Mouse (Mus musculus) forebrain, embryonic 12.5 days (tissue): ENCODE data around the gene Cd300lf. TPM values are rescaled to one million over a fixed set of nuclear protein-coding genes. Genes with fewer than 3 reads are reported as not detected.

Source experiments
- ATAC-seq: fragments of 200-750 bp; cut with Nextera tagmentation; 2 replicates; pipeline ENCODE4 v1.8.0; 2017; ENCODE audit warnings: moderate TSS enrichment; ENCODE audit not compliant: low FRiP score
- H3K27ac ChIP-seq: fragments of 300-500 bp; sonication (generic); 2 replicates; pipeline ENCODE4 v1.5.1; 2016; ENCODE audit warnings: mild to moderate bottlenecking
- H3K27me3 ChIP-seq: fragments of 300-500 bp; sonication (generic); 2 replicates; pipeline ENCODE4 v1.6.1; 2016; ENCODE audit warnings: mild to moderate bottlenecking
- H3K36me3 ChIP-seq: fragments of 300-500 bp; sonication (generic); replicated peaks from 2 replicates; pipeline ENCODE4 v1.6.1; 2016; ENCODE audit warnings: mild to moderate bottlenecking
- H3K4me1 ChIP-seq: fragments of 300-500 bp; sonication (generic); 2 replicates; pipeline ENCODE4 v1.6.1; 2016
- H3K4me2 ChIP-seq: fragments of 300-500 bp; sonication (generic); 2 replicates; pipeline ENCODE4 v1.6.1; 2016; ENCODE audit warnings: mild to moderate bottlenecking, moderate library complexity
- H3K4me3 ChIP-seq: fragments of 300-500 bp; sonication (generic); replicated peaks from 2 replicates; pipeline ENCODE4 v1.5.1; 2016; ENCODE audit warnings: mild to moderate bottlenecking
- H3K9ac ChIP-seq: fragments of 300-500 bp; sonication (generic); 2 replicates; pipeline ENCODE4 v1.6.1; 2016; ENCODE audit warnings: mild to moderate bottlenecking
- H3K9me3 ChIP-seq: fragments of 300-500 bp; sonication (generic); 2 replicates; pipeline ENCODE4 v1.6.1; 2016
- WGBS: fragments of 180-500 bp; shearing (Covaris S2); methylation state at CpG from one replicate; pipeline ENCODE4 v1.1.7; 2016; 5-methylcytosine and 5-hydroxymethylcytosine counted together
- polyA plus RNA-seq: library from polyadenylated mRNA; unstranded; fragments of >200 nt; fragmentation: Nextera tagmentation; extraction: Ambion mirVana; gene quantifications from 2 replicates; pipeline ENCODE4 v1.2.1, GENCODE M21; 2016

Gene Cd300lf
- 0.19 TPM in 1 of 2 replicates, not detected in the other for polyA plus RNA-seq

DNA sequence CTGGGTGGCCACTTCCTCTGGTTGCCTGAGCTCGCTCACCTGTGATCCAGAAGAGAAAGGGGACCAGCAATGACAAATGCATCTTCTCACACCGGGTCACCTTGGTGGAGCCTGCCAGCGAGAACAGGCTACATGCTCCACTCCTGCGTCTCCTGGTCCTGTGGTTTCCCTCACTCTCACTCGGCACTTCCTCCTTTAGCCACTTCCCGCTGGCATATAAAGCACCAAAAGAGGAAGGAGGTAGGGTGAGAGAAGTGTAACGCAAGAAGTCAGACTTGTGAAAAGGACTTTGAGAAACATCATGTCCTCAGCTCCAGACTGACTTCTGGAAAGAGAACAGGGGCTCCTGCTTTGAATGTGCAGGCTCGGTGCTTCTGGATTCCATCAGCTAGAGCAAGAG, at the start of gene Cd300lf:
TSS of gene Cd300lf (minus strand) at position 193 of the 400 bp plus-strand sequence.
- H3K4me1 ChIP-seq: no peaks in the 10 kb centered on the region
- ATAC-seq: no peak
- H3K9ac ChIP-seq: no peak within 1 kb of the TSS
- H3K27ac ChIP-seq: no peak within 1 kb of the TSS
- H3K4me3 ChIP-seq: no peak within 1 kb of the TSS
- 85% methylated on average over 8 of the region's 8 CpGs for WGBS
- H3K27me3 ChIP-seq: no peaks in the 10 kb centered on the region
- H3K4me2 ChIP-seq: no peak within 1 kb of the TSS
- no peaks in the 10 kb centered on the region for H3K9me3 ChIP-seq
- H3K36me3 ChIP-seq: no peaks in the 10 kb centered on the region

- no peak overlapping the region for H3K4me3 ChIP-seq
- peaks cover 21% of the 10 kb centered on the region for H3K4me1 ChIP-seq
- no peaks in the 10 kb centered on the region for H3K9me3 ChIP-seq
- no peaks in the 10 kb centered on the region for H3K27me3 ChIP-seq
- H3K4me2 ChIP-seq: no peak overlapping the region
- ATAC-seq: no peak
- no peak overlapping the region for H3K27ac ChIP-seq
- H3K36me3 ChIP-seq: no peaks in the 10 kb centered on the region
- no peak overlapping the region for H3K9ac ChIP-seq
- 20% methylated on average over 12 of the region's 12 CpGs for WGBS
These were observed 48.3 kb upstream of the Cd300lf start for GRCm38 (mm10) chr11:115181913-115182638.

GRCm38 (mm10) chr11:115179881-115180280, 46.1 kb upstream of the Cd300lf start:
- Histone ChIP-seq H3K4me1 (peaks cover 33% of the 10 kb centered on the region), H3K36me3 (no peaks in the 10 kb centered on the region), H3K4me2 (no peak overlapping the region), H3K9me3 (no peaks in the 10 kb centered on the region), H3K27me3 (peaks cover 13% of the 10 kb centered on the region), H3K4me3 (no peak overlapping the region), H3K9ac (no peak overlapping the region), H3K27ac (no peak overlapping the region)
- ATAC-seq: no peak
- WGBS: 88% methylated on average over 6 of the region's 6 CpGs

GRCm38 (mm10) chr11:115179191-115179590, 45.4 kb upstream of the Cd300lf start:
- H3K27ac ChIP-seq: no peak overlapping the region
- WGBS: 72% methylated on average over 6 of the region's 6 CpGs
- no peak overlapping the region for H3K4me2 ChIP-seq
- peaks cover 40% of the 10 kb centered on the region for H3K4me1 ChIP-seq
- no peak overlapping the region for H3K9ac ChIP-seq
- no peak overlapping the region for H3K4me3 ChIP-seq
- H3K27me3 ChIP-seq: peaks cover 20% of the 10 kb centered on the region
- H3K9me3 ChIP-seq: no peaks in the 10 kb centered on the region
- no peak for ATAC-seq
- no peaks in the 10 kb centered on the region for H3K36me3 ChIP-seq

DNA sequence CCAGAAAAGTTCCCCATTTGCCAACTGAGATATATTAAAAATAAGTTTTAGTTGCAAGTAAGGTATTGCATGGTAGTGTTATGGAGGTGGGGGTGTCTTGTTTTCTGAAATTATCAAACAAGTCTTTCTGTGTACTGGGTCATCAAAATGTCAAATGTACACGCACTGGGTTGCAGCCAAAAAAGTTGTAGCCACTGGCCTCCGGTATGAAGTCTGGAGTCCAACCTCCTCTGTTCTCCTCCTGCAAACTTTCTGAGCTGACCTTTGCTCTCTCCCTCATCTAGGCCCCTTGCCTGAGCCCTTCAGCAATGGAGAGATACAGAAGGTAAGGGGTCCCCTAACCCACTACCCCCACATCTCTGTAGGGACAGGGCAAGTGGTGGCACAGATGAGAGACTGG, 45.0 kb upstream of the Cd300lf start:
- H3K27ac ChIP-seq: no peak overlapping the region
- H3K4me1 ChIP-seq: peaks cover 45% of the 10 kb centered on the region
- no peak overlapping the region for H3K9ac ChIP-seq
- peaks cover 25% of the 10 kb centered on the region for H3K27me3 ChIP-seq
- no peaks in the 10 kb centered on the region for H3K36me3 ChIP-seq
- ATAC-seq: no peak
- 86% methylated on average over 2 of the region's 2 CpGs for WGBS
- H3K4me3 ChIP-seq: no peak overlapping the region
- H3K4me2 ChIP-seq: no peak overlapping the region
- no peaks in the 10 kb centered on the region for H3K9me3 ChIP-seq

- Histone ChIP-seq H3K4me1 (peaks cover 55% of the 10 kb centered on the region), H3K4me3 (no peak overlapping the region), H3K36me3 (no peaks in the 10 kb centered on the region), H3K9me3 (no peaks in the 10 kb centered on the region), H3K27ac (0 out of 2 replicates have a peak overlapping the region, but pooled peaks have one; percentile 31), H3K9ac (no peak overlapping the region), H3K4me2 (peak overlapping the region; percentile 31), H3K27me3 (peaks cover 33% of the 10 kb centered on the region)
- 26% methylated on average over 10 of the region's 10 CpGs for WGBS
- peak; percentile 58 for ATAC-seq
These were observed 43.9 kb upstream of the Cd300lf start for GRCm38 (mm10) chr11:115177559-115178195.

- H3K9me3 ChIP-seq: no peaks in the 10 kb centered on the region
- H3K27me3 ChIP-seq: peaks cover 44% of the 10 kb centered on the region
- no peak overlapping the region for H3K9ac ChIP-seq
- H3K4me3 ChIP-seq: no peak overlapping the region
- no peaks in the 10 kb centered on the region for H3K36me3 ChIP-seq
- ATAC-seq: no peak
- H3K4me2 ChIP-seq: no peak overlapping the region
- peaks cover 63% of the 10 kb centered on the region for H3K4me1 ChIP-seq
- H3K27ac ChIP-seq: 0 out of 2 replicates have a peak overlapping the region, but pooled peaks have one; percentile 31
- 60% methylated on average over 24 of the region's 24 CpGs for WGBS
These were observed 42.8 kb upstream of the Cd300lf start for GRCm38 (mm10) chr11:115176399-115177190.

DNA sequence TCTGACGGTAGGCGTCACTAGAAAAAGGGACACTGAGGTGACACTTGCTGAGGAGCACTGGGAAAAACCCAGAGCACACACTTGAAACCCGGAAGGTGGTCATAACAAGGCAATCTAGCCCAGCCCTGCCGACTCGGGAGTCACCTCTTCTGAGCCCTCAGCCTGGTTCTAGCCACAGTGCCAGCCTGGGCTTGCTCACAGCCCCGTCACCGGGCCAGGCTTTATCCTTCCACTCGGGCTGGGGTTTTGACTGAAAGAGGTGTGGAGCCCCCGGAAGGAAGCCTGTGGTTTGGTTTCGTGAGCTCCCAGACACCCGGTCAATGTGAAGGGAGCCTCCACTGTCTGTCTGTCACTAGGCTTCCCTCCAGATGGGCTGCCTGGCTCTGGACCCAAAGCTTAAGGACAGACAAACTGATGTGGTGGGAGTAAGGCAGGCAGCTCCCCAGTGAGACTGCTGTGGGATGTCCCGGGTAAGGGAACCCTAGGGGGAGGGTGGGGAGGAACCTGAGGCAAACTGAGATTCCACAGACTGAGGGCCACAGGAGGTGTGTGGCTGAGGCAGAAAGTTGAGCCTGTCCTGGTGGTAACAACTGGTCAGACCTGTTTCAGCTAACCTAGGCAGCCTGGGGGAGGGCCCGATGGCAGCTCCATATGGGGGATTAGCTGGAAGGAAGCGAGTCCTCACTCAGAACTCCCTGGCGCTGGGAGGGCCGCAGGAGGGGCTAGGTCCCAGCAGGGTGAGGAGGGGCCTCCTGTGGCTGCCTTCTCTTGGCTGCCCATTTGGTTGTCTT, 40.0 kb upstream of the Cd300lf start:
- Histone ChIP-seq H3K27me3 (peaks cover 52% of the 10 kb centered on the region), H3K9ac (no peak overlapping the region), H3K4me1 (peaks cover 63% of the 10 kb centered on the region), H3K4me2 (no peak overlapping the region), H3K9me3 (no peaks in the 10 kb centered on the region), H3K4me3 (no peak overlapping the region; the same call in 1 of the 2 replicates), H3K36me3 (no peaks in the 10 kb centered on the region), H3K27ac (no peak overlapping the region)
- WGBS: 13% methylated on average over 16 of the region's 16 CpGs
- ATAC-seq: no peak

- Histone ChIP-seq H3K4me2 (no peak overlapping the region), H3K27me3 (peaks cover 52% of the 10 kb centered on the region), H3K4me3 (no peak overlapping the region), H3K36me3 (no peaks in the 10 kb centered on the region), H3K4me1 (peaks cover 57% of the 10 kb centered on the region), H3K9me3 (no peaks in the 10 kb centered on the region), H3K9ac (no peak overlapping the region), H3K27ac (peak overlapping the region; percentile 9; the same call in 1 of the 2 replicates)
- ATAC-seq: no peak
- WGBS: 25% methylated on average over 4 of the region's 4 CpGs
These were observed 39.1 kb upstream of the Cd300lf start for GRCm38 (mm10) chr11:115172825-115173287.

DNA sequence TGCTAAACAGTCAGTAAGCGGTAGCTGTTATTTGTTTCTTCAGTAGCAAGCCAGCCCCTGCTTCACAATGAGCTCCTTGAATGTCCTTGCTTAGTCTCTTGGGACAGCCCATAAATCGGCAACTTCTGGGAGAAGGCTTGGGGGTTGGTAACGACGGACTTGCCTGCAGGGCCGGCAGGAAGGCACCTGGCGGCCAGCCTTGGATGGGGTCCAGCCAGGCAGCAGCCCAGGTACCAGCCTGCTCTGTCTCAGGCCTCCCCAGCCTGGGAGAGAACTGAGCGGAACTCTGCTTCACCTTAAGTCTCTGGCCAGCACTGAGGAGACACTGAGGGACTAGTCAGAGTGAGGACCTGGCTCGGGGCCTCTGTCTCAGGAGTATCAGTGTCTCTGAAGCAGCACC, 37.3 kb upstream of the Cd300lf start:
- WGBS: 45% methylated on average over 8 of the region's 8 CpGs

GRCm38 (mm10) chr11:115169430-115169829, 35.6 kb upstream of the Cd300lf start:
- ATAC-seq: no peak
- H3K9me3 ChIP-seq: no peaks in the 10 kb centered on the region
- peaks cover 53% of the 10 kb centered on the region for H3K27me3 ChIP-seq
- no peaks in the 10 kb centered on the region for H3K36me3 ChIP-seq
- no peak overlapping the region for H3K4me3 ChIP-seq
- no peak overlapping the region for H3K4me2 ChIP-seq
- no peak overlapping the region for H3K9ac ChIP-seq
- WGBS: 89% methylated on average over 4 of the region's 4 CpGs
- peaks cover 37% of the 10 kb centered on the region for H3K4me1 ChIP-seq
- no peak overlapping the region for H3K27ac ChIP-seq

More for the DNA sequence above, 37.3 kb upstream of the Cd300lf start:
- H3K4me1 ChIP-seq: peaks cover 40% of the 10 kb centered on the region
- ATAC-seq: no peak
- no peak overlapping the region for H3K4me3 ChIP-seq
- no peak overlapping the region for H3K27ac ChIP-seq
- H3K27me3 ChIP-seq: peaks cover 51% of the 10 kb centered on the region
- no peaks in the 10 kb centered on the region for H3K9me3 ChIP-seq
- H3K36me3 ChIP-seq: no peaks in the 10 kb centered on the region
- no peak overlapping the region for H3K4me2 ChIP-seq
- H3K9ac ChIP-seq: no peak overlapping the region
